Mouse (Mus musculus) liver, embryonic 13.5 days (tissue): ENCODE data around the gene Mcam. TPM values are rescaled to one million over a fixed set of nuclear protein-coding genes. Genes with fewer than 3 reads are reported as not detected.

ENCODE experiments used
- ATAC-seq: fragments of 200-750 bp; cut with Nextera tagmentation; 2 replicates; pipeline ENCODE4 v1.8.0; 2017; ENCODE audit warnings: low read depth, mild to moderate bottlenecking, moderate number of reproducible peaks, moderate library complexity
- DNase-seq: peaks from one replicate; pipeline ENCODE4 v3.0.0; 2022
- H3K27ac ChIP-seq: fragments of 300-500 bp; sonication (generic); 2 replicates; pipeline ENCODE4 v1.5.1; 2015; ENCODE audit warnings: moderate library complexity, mild to moderate bottlenecking, inconsistent platforms
- H3K27me3 ChIP-seq: fragments of 300-500 bp; sonication (generic); 2 replicates; pipeline ENCODE4 v1.6.1; 2015; ENCODE audit warnings: mild to moderate bottlenecking, inconsistent platforms
- H3K36me3 ChIP-seq: fragments of 300-500 bp; sonication (generic); 2 replicates; pipeline ENCODE4 v1.6.1; 2015; ENCODE audit warnings: mild to moderate bottlenecking, inconsistent platforms
- H3K4me1 ChIP-seq: fragments of 300-500 bp; sonication (generic); replicated peaks from 2 replicates; pipeline ENCODE4 v1.6.1; 2015; ENCODE audit warnings: inconsistent platforms
- H3K4me2 ChIP-seq: fragments of 300-500 bp; sonication (generic); 2 replicates; pipeline ENCODE4 v1.6.1; 2015; ENCODE audit warnings: inconsistent platforms, mild to moderate bottlenecking, moderate library complexity
- H3K4me3 ChIP-seq: fragments of 300-500 bp; sonication (generic); replicated peaks from 2 replicates; pipeline ENCODE4 v1.5.1; 2015; ENCODE audit warnings: mild to moderate bottlenecking, inconsistent platforms
- H3K9ac ChIP-seq: fragments of 300-500 bp; sonication (generic); 2 replicates; pipeline ENCODE4 v1.6.1; 2015; ENCODE audit warnings: mild to moderate bottlenecking, inconsistent platforms
- H3K9me3 ChIP-seq: fragments of 300-500 bp; sonication (generic); replicated peaks from 2 replicates; pipeline ENCODE4 v1.6.1; 2016; ENCODE audit warnings: inconsistent platforms
- WGBS: fragments of 180-500 bp; shearing (Covaris S2); methylation state at CpG from one replicate; pipeline ENCODE4 v1.1.7; 2015; ENCODE audit not compliant: insufficient replicate concordance; 5-methylcytosine and 5-hydroxymethylcytosine counted together
- polyA plus RNA-seq: library from polyadenylated mRNA; unstranded; fragments of >200 nt; fragmentation: Nextera tagmentation; extraction: Ambion mirVana; gene quantifications from 2 replicates; pipeline ENCODE4 v1.2.1, GENCODE M21; 2015

Mcam gene
- polyA plus RNA-seq = 3.7 and 4.0 TPM in 2 replicates

DNA sequence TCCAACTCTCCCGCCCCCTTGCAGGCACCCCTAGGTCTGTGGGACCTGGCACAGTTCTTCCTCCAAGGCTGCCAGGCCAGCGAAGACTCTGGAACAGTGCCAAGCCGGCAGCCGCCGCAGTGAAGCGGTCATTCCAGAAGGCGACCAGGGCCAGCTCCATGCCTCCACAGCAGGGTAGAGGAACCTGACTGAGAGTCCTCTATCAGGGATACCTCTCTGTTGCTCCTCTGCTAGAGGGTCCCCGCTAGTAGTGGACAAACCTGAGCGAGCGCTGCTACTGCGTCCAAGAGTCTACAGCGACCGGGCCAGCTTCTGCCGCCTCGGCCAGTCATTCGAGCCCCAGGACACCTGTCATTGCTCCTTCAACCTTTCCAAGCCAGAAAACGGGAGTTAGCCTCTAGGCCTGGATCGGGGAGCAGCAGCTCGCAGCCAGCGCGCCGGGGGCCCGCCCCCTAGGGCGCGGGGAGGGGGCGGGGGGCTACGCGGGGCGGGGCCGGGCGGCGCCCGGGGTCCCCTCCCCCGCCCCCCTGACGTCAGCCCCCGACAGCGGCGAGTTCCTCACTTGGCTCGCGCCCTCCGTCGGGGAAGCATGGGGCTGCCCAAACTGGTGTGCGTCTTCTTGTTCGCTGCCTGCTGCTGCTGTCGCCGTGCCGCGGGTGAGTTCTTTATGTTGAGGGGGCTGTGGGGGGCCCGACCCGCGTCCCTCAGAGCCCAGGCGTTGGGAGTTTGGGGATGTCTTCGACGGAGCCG, at the start of gene Mcam:
Gene Mcam, plus strand, starts transcription at position 369 of the 750 bp plus-strand sequence.
- Histone ChIP-seq H3K9ac (peak within 1 kb of the TSS; percentile 27), H3K36me3 (0 out of 2 replicates have a peak, but pooled peaks cover 3% of the 10 kb centered on the region), H3K4me2 (peak within 1 kb of the TSS; percentile 69), H3K9me3 (no peaks in the 10 kb centered on the region), H3K4me3 (peak within 1 kb of the TSS; percentile 57), H3K4me1 (peaks cover 47% of the 10 kb centered on the region), H3K27ac (no peak within 1 kb of the TSS), H3K27me3 (peaks cover 80% of the 10 kb centered on the region)
- WGBS = 2% methylated on average over 41 of the region's 55 CpGs
- DNase-seq (no peak), ATAC-seq (no peak)

DNA sequence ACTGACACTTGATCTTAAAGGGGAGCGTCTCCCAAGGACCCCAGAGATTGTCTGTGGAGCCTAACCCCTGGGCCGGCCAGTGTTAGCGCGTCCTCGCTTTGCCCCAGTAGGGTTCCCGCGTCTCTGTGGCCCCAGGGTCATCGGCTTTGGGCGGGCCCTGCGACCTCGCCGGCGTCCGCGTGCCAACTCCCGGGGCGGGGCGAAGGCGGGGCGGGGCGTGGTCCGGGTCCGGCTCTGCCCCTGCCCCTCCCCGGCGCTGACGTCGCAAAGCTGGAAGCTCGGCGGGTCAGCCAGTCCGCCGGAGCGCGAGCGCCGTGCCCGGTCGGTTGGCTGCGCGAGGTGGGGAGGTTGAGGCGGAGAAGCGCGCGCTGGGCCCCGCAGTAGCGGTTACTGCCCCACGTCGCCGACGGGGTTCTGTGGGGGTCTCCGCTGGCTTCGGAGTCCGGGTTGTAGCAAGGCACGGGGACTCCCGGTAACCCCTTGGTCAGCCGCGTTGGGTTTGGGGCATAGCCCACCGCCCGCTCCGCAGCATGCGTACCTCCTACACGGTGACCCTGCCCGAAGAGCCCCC, 49.5 kb upstream of the Mcam start:
- DNase-seq (peak; percentile 86), ATAC-seq (peak; percentile 84)
- Histone ChIP-seq H3K9me3 (no peaks in the 10 kb centered on the region), H3K4me3 (peak overlapping the region; percentile 65), H3K4me2 (peak overlapping the region; percentile 96), H3K36me3 (no peaks in the 10 kb centered on the region), H3K9ac (peak overlapping the region; percentile 77), H3K4me1 (peaks cover 52% of the 10 kb centered on the region), H3K27me3 (peaks cover 62% of the 10 kb centered on the region), H3K27ac (no peak overlapping the region)
- under 1% methylated on average over 62 of the region's 62 CpGs for WGBS

DNA sequence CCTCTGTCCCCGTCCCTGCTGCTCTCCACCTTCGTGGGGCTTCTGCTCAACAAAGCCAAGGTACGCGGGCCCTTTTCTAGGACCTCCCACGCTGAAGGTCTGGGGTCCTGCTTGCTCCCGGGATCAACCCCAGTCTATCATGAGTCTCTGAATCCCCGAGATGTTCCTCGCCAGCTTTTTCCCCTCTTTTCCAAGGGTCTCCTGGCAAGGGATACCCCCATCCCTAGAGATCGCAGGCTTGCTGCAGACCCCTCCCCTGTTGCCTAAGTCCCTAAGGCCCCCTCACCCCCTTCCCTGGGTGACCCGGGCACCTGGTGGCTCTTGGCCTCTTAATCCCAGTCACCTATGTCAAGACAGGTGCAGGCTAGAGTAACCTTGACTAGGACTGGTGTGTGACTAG, 49.0 kb upstream of the Mcam start:
- H3K4me3 ChIP-seq = peak overlapping the region; percentile 65

DNA sequence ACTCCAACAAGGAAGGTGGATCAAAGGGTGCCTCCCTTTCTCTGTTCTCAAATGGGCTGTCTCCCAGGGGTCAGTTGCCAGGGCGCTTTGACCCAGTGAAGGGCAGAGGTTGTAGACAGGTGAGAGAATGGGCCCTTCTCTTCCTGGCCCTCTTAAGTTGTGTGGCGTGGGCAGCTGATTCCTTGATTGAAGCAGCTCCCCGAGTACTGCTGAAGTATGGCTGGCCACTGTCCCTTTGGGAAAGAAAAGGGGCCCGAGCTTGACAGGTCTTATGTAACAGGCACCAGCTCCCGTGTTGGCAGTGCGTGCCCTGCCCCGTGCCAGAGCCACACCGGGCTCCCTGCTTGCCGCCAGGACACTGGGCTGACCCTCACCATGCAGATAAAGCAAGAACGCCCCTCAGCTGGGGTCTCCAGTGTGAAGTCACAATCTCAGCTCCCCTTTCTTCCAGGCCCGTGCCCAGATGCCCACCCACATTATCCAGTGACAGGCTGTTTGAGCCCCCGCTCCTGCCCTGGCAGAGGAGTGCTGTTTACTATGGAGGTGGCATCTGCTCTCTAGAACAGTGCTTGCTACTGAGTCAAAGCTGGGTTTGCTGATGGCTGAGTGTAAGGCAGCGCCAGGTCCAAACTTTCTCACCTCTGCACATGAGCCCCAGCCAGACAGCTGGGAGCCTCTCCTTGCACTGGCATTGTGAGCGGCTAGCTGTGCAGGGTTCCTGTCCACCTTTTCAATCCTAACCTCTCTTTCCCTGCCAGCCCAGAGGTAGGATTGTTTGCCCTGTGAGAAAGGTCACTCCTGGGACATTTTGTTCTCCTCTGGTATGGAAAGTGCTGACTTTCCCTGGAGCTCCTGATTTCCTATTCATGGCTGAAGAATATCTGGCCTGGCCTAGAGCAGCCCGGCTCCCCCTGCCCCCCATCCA, 48.3 kb upstream of the Mcam start:
- no peaks in the 10 kb centered on the region for H3K9me3 ChIP-seq
- 0 out of 2 replicates have a peak, but pooled peaks cover 3% of the 10 kb centered on the region for H3K36me3 ChIP-seq
- peaks cover 62% of the 10 kb centered on the region for H3K27me3 ChIP-seq
- ATAC-seq (no peak), DNase-seq (no peak)
- H3K4me2 ChIP-seq = peak overlapping the region; percentile 96
- H3K9ac ChIP-seq = no peak overlapping the region
- 67% methylated on average over 15 of the region's 15 CpGs for WGBS
- H3K4me3 ChIP-seq = no peak overlapping the region
- no peak overlapping the region; the same call in 1 of the 2 replicates for H3K27ac ChIP-seq
- peaks cover 55% of the 10 kb centered on the region for H3K4me1 ChIP-seq

More for the DNA sequence above, 49.0 kb upstream of the Mcam start:
- H3K27ac ChIP-seq = no peak overlapping the region
- DNase-seq = no peak
- peak overlapping the region; percentile 96 for H3K4me2 ChIP-seq
- no peak for ATAC-seq
- peak overlapping the region; percentile 77 for H3K9ac ChIP-seq
- H3K4me1 ChIP-seq = peaks cover 56% of the 10 kb centered on the region
- WGBS = 7% methylated on average over 10 of the region's 10 CpGs
- no peaks in the 10 kb centered on the region for H3K36me3 ChIP-seq
- no peaks in the 10 kb centered on the region for H3K9me3 ChIP-seq
- peaks cover 62% of the 10 kb centered on the region for H3K27me3 ChIP-seq

DNA sequence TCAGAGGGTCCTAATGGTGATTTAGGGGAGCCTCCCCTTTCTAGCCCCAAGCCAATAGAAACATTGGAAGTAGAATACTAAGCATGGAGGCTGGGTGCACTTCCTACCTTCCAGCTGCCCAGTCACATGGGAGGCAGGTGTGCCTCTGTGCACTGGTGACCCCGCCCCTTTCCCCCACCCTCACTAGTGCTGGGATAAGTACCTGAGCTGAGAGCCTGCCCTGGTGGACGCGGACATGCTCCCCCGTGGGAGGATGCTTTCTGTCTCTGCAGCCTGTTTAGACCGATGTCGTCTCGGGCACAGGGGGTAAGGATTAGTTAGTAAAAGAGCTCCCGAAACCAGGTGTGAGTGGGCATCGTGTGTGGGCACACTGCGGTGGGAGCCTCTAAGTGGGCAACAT, 47.3 kb upstream of the Mcam start:
- ATAC-seq = no peak
- H3K27ac ChIP-seq = no peak overlapping the region
- H3K4me3 ChIP-seq = no peak overlapping the region
- no peak overlapping the region for H3K9ac ChIP-seq
- no peaks in the 10 kb centered on the region for H3K9me3 ChIP-seq
- H3K36me3 ChIP-seq = 0 out of 2 replicates have a peak, but pooled peaks cover 4% of the 10 kb centered on the region
- WGBS = 61% methylated on average over 10 of the region's 10 CpGs
- DNase-seq = no peak
- H3K4me1 ChIP-seq = peaks cover 53% of the 10 kb centered on the region
- no peak overlapping the region for H3K4me2 ChIP-seq
- H3K27me3 ChIP-seq = peaks cover 60% of the 10 kb centered on the region

DNA sequence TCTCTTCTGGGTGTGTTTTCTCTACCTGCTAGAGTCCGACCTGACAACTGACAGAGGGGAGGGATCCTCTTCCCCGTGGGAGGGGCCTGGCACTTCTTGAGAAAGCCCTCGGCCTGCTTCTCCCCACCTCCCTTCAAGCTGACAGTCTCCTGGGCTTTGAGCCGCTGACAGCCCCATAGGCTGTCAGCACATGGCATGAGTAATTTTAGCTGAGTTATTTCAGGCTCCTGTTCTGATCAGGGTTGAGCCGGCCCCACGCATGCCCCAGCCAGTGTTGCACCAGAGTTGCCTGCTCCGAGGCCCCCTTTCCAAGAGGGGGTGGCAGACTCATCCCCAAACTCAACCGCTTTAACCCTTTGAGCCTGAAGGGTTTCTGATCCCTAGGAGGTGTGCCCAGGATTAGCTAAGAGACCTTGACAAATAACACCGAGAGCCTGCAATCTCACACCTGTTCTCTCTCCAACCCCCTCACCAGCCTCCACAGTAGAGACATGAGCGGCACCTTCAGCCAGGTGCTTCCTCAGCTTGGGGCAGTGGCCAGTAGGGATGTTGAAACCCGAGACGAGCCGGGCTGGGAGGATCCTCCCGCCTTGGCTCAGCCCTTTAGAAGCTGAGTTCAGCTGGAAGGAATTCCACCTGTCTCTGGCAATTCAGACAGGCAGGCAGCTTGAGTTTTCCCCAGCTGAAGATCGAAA, 46.4 kb upstream of the Mcam start:
- no peak overlapping the region for H3K27ac ChIP-seq
- no peaks in the 10 kb centered on the region for H3K9me3 ChIP-seq
- H3K27me3 ChIP-seq = peaks cover 51% of the 10 kb centered on the region
- ATAC-seq = no peak
- 0 out of 2 replicates have a peak, but pooled peaks cover 7% of the 10 kb centered on the region for H3K36me3 ChIP-seq
- no peak overlapping the region for H3K9ac ChIP-seq
- H3K4me1 ChIP-seq = peaks cover 53% of the 10 kb centered on the region
- DNase-seq = no peak
- H3K4me3 ChIP-seq = no peak overlapping the region
- no peak overlapping the region for H3K4me2 ChIP-seq
- 24% methylated on average over 15 of the region's 15 CpGs for WGBS

DNA sequence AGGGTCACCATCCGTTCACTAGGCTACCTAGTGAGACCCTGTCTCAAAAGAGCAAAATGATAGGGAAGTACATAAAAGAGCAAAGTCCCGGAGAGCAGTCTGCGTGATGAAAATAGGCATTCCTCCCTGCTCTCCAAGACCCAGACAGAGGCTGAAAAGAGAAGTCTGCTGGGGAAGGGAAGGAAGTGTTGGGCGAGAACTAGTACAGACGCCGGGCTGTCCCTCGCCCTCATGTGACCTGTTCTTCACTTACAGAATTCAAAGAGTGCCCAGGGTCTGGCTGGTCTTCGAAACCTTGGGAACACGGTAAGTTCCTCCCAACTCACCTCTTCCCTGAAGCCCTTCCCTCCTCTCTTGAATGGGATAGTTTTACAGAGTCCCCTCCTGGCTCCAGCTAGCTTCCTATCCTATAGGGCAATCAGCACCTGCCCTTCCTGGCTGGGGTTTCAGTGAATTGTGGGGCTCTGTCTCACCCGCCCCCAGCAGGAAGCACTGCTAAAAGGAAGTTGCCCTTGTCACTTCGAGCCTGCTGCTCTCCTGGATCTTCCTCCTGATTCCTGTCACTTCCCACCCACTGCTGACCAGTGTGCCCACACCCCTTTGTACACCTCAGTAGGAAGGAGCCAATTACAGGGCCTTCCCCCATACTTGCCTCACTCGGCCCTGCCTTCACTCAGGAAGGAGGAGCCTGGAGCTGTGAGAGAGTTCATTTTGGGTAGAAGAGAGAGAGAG, 45.2 kb upstream of the Mcam start:
- no peak overlapping the region for H3K4me3 ChIP-seq
- H3K27ac ChIP-seq = no peak overlapping the region
- H3K27me3 ChIP-seq = peaks cover 40% of the 10 kb centered on the region
- DNase-seq (no peak), ATAC-seq (no peak)
- peaks cover 47% of the 10 kb centered on the region for H3K4me1 ChIP-seq
- WGBS = 20% methylated on average over 12 of the region's 12 CpGs
- no peak overlapping the region for H3K9ac ChIP-seq
- peak overlapping the region; percentile 23; the same call in 1 of the 2 replicates for H3K4me2 ChIP-seq
- no peaks in the 10 kb centered on the region for H3K9me3 ChIP-seq
- H3K36me3 ChIP-seq = 0 out of 2 replicates have a peak, but pooled peaks cover 7% of the 10 kb centered on the region

DNA sequence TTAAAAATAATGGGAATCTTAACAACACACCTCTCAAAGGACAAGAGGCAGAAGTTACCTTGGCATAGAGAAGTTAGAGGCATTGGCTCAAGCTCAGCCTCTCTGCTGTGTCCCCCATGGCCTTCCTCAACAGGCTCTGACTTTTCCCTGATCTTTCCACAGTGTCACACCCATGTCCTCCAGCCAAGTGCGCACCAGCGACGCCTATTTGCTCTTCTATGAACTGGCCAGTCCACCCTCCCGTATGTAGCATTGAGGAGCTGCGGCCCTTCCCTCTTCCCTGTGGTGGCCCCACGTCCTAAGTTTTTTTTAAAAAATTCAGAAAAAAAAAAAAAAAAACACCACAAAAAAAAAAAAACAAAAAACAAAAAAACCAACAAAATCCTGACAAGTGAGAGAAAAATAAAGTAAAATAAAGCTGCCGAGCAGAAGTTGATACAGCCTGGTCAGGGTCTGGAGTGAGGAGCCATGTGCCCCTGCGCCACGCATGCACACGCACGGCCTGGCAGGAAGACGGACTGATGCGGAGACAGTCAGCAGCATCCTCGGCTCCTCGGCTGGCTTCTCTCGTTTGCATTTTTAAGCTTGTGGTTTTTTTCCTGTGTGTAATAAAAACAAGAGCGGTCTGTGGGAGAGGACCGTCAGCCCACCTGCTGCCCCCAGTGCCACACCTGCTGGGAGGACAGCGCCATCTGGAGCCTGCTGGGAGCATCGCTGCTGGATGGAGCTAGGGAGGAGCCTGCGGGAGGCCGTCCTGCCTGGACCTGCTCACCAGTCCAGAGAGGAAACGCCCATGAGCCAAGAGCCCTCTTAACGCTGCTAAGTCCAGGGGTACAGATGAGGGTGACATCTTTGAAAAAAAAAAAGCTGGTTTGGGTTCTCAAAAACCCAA, 40.4 kb upstream of the Mcam start:
- Histone ChIP-seq H3K27ac (no peak overlapping the region), H3K4me3 (no peak overlapping the region), H3K4me2 (no peak overlapping the region), H3K9ac (no peak overlapping the region), H3K9me3 (no peaks in the 10 kb centered on the region), H3K27me3 (no peaks in the 10 kb centered on the region), H3K36me3 (0 out of 2 replicates have a peak, but pooled peaks cover 7% of the 10 kb centered on the region), H3K4me1 (peaks cover 15% of the 10 kb centered on the region; the same call in 1 of the 2 replicates)
- ATAC-seq (no peak), DNase-seq (no peak)
- WGBS = 54% methylated on average over 24 of the region's 24 CpGs

DNA sequence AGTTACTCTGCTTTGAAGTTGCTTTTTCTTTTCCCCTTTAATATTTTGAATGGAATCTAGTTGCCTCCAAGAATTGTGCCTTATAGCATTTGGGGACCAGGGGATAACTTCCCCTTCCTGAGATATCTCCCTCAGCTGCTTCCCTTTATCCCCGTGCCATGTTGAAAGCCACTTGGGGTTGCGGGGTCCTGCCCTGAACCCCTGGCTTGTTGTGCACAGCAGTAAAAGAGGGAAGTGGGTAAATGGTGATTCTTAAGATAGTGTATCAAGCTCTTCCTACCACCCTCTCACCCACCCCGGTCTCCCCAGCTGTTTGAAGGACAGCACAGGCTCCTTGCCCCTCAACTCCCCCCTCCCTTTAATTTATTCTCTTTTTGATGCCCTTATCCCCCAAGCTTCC, 39.5 kb upstream of the Mcam start:
- DNase-seq (no peak), ATAC-seq (no peak)
- Histone ChIP-seq H3K36me3 (0 out of 2 replicates have a peak, but pooled peaks cover 7% of the 10 kb centered on the region), H3K27ac (no peak overlapping the region), H3K4me3 (no peak overlapping the region), H3K4me1 (peaks cover 9% of the 10 kb centered on the region; the same call in 1 of the 2 replicates), H3K27me3 (no peaks in the 10 kb centered on the region), H3K9me3 (no peaks in the 10 kb centered on the region), H3K4me2 (no peak overlapping the region), H3K9ac (no peak overlapping the region)
- 36% methylated on average over 3 of the region's 3 CpGs for WGBS
